Mouse (Mus musculus) limb, embryonic 12.5 days (tissue): Measurements from ENCODE around the gene Nub1. TPM values are rescaled to one million over a fixed set of nuclear protein-coding genes. Genes with fewer than 3 reads are reported as not detected.

Source experiments
- ATAC-seq: fragments of 200-750 bp; cut with Nextera tagmentation; 2 replicates; pipeline ENCODE4 v1.8.0; 2017; ENCODE audit warnings: low read depth, moderate TSS enrichment; ENCODE audit not compliant: insufficient number of reproducible peaks, insufficient read depth, low FRiP score, low TSS enrichment
- H3K27ac ChIP-seq: fragments of 300-500 bp; sonication (generic); 2 replicates; pipeline ENCODE4 v1.5.1; 2016; ENCODE audit warnings: mild to moderate bottlenecking, moderate library complexity
- H3K27me3 ChIP-seq: fragments of 300-500 bp; sonication (generic); 2 replicates; pipeline ENCODE4 v1.6.1; 2016; ENCODE audit warnings: mild to moderate bottlenecking, moderate library complexity
- H3K36me3 ChIP-seq: fragments of 300-500 bp; sonication (generic); 2 replicates; pipeline ENCODE4 v1.6.1; 2016; ENCODE audit warnings: mild to moderate bottlenecking, moderate library complexity
- H3K4me1 ChIP-seq: fragments of 300-500 bp; sonication (generic); replicated peaks from 2 replicates; pipeline ENCODE4 v1.6.1; 2016
- H3K4me2 ChIP-seq: fragments of 300-500 bp; sonication (generic); 2 replicates; pipeline ENCODE4 v1.6.1; 2016; ENCODE audit warnings: mild to moderate bottlenecking, moderate library complexity
- H3K4me3 ChIP-seq: fragments of 300-500 bp; sonication (generic); replicated peaks from 2 replicates; pipeline ENCODE4 v1.5.1; 2016; ENCODE audit warnings: mild to moderate bottlenecking
- H3K9ac ChIP-seq: fragments of 300-500 bp; sonication (generic); replicated peaks from 2 replicates; pipeline ENCODE4 v1.6.1; 2016; ENCODE audit warnings: mild to moderate bottlenecking, moderate library complexity
- H3K9me3 ChIP-seq: fragments of 300-500 bp; sonication (generic); 2 replicates; pipeline ENCODE4 v1.6.1; 2016; ENCODE audit warnings: mild to moderate bottlenecking, moderate library complexity
- whole genome bisulfite sequencing: fragments of 180-500 bp; shearing (Covaris S2); methylation state at CpG from one replicate; pipeline ENCODE4 v1.1.7; 2016; 5-methylcytosine and 5-hydroxymethylcytosine counted together
- polyA plus RNA-seq: library from polyadenylated mRNA; unstranded; fragments of >200 nt; fragmentation: Nextera tagmentation; extraction: Ambion mirVana; gene quantifications from 2 replicates; pipeline ENCODE4 v1.2.1, GENCODE M21; 2016

Nub1 gene
- polyA plus RNA-seq, 1 experiment from 2014 or later: 28.3 TPM

DNA sequence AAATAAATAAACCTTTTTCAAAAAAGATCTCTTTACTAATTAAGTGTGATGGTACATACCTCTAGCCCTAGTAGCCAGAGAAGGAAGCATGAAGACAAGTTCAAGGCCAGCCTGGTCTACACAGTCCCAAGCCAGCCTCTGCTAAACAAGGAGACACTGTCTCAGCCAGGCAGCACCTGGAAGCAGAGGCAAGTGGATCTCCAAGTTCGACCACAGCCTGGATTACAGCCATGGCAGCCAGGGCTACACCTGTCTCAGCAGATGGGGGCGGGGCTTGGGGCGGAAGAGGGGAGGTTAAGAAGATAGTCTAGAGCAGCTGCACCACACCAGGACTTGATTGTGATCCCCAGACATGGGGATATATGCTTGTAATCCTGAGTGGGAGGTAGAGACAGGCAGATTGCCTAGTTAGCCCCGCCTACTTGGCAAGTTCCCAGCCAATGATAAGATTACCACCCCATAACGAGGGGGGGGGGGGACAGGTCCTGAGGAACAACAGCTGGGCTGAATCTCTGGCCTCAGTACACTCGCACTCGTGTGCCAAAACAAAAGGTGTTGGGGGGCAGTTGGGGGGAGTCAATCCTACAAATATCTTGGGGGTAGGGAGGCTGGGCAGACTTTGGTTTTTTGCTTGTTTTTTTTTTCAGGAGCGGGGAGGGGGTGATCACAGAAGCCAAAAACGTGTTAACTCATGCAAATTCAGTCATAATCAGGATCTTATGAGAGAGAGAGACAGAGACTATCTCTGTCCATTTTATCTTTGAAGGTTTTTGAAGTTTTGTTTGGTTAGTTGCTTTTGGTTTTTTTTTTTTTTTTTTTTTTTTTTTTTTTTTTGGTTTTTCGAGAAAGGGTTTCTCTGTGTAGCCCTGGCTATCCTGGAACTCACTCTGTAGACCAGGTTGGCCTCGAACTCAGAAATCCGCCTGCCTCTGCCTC lies 41.8 kb downstream of the Nub1 start:
- Histone ChIP-seq H3K9me3 (no peaks in the 10 kb centered on the region), H3K9ac (no peak overlapping the region), H3K4me3 (no peak overlapping the region), H3K36me3 (peaks cover 31% of the 10 kb centered on the region), H3K27me3 (no peaks in the 10 kb centered on the region), H3K27ac (no peak overlapping the region), H3K4me2 (no peak overlapping the region), H3K4me1 (peaks cover 56% of the 10 kb centered on the region)
- ATAC-seq: no peak
- WGBS: 66% methylated on average over 12 of the region's 12 CpGs

DNA sequence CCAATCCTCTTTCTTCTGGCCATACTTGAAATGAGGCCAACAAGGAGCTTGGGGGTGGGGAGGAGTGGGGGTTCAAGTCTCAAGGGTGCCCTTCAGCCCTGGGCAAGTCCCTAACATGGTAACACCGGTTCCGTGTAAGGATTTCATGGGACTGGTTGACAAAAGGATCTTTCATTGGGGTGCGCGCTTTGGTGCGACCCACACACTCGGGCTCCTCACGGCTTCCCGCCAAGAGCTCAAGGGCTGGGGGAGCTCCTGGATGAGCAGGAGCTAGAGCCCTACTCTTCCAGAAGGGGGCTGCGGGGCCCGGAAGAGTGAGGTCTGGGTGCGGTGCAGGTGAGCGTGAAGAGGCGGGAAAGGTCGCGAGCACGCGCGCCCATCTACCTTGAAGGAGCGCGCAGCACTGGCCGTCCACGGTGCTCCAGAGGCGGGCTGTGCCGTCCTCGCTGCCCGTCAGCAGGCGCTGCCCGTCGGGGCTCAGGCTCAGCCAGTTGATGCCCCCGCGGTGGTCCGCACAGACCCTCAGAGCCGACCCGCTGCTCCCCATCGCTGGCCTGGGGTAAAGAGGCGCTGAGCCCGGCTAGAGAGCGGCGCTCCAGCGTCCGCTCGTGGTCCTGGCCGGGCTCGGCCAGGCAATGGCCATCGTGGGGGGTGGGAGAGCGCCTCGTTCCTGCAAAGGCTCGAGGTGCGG lies 44.6 kb downstream of the Nub1 start:
- peaks cover 25% of the 10 kb centered on the region; the same call in 1 of the 2 replicates for H3K36me3 ChIP-seq
- peaks cover 65% of the 10 kb centered on the region for H3K4me1 ChIP-seq
- peak overlapping the region; percentile 79 for H3K4me3 ChIP-seq
- H3K9me3 ChIP-seq: no peaks in the 10 kb centered on the region
- 1% methylated on average over 49 of the region's 49 CpGs for WGBS
- H3K4me2 ChIP-seq: peak overlapping the region; percentile 87
- no peaks in the 10 kb centered on the region for H3K27me3 ChIP-seq
- 0 out of 2 replicates have a peak, but pooled peaks have one; percentile 28 for ATAC-seq
- H3K9ac ChIP-seq: peak overlapping the region; percentile 92
- peak overlapping the region; percentile 75 for H3K27ac ChIP-seq

DNA sequence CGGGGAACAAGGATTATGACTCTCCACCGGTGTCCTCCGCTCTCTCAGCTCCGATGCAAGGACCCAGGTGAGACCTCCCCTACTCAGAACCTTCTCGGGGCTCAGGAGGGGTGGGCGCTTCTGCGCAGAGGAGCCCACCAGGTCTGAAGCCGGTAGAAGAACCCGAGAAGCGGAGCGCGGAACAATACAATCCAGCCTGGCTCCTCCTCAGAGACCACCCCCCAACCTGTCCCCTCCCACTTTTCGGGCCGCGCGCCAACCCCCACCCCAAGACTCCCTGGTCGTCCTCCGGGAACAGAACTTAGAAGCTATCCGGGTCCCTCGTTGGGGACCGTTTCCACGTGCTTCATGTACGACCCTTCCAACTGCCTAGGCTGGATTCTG lies 45.1 kb downstream of the Nub1 start, which contains the start of gene Wdr86:
Gene Wdr86 (minus strand): TSS at position 240 of the 384 bp plus-strand sequence.
- Histone ChIP-seq H3K27me3 (no peaks in the 10 kb centered on the region), H3K4me2 (peak within 1 kb of the TSS; percentile 87), H3K4me1 (peaks cover 60% of the 10 kb centered on the region), H3K9ac (peak within 1 kb of the TSS; percentile 92), H3K36me3 (peaks cover 21% of the 10 kb centered on the region; the same call in 1 of the 2 replicates), H3K27ac (peak within 1 kb of the TSS; percentile 78), H3K9me3 (no peaks in the 10 kb centered on the region), H3K4me3 (peak within 1 kb of the TSS; percentile 79)
- ATAC-seq: peak; percentile 64
- WGBS: 0% methylated on average over 23 of the region's 23 CpGs

DNA sequence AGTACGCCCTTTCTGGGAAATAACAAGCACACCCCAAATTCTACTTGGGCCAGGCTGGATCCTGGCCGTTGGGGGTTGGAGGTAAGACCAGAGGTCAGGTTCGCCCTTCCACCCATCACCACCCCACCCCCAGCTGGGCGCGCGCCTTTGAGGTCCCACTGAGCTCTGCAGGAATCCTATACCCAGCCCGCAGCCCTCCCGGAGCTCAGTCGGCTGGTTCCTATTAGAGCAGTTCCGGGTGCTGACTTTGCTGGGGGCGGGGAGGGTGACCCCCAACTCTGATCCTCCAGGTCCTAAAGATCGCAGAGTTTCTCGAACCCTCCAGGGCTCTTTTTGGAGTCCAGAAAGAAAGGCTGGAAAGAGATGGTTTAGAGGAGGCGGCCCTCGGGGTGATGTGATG lies 45.7 kb downstream of the Nub1 start:
- peak; percentile 43; the same call in 1 of the 2 replicates for ATAC-seq
- H3K4me3 ChIP-seq: peak overlapping the region; percentile 79
- peak overlapping the region; percentile 92 for H3K9ac ChIP-seq
- peaks cover 55% of the 10 kb centered on the region for H3K4me1 ChIP-seq
- peak overlapping the region; percentile 87 for H3K4me2 ChIP-seq
- peak overlapping the region; percentile 78 for H3K27ac ChIP-seq
- peaks cover 16% of the 10 kb centered on the region; the same call in 1 of the 2 replicates for H3K36me3 ChIP-seq
- no peaks in the 10 kb centered on the region for H3K9me3 ChIP-seq
- H3K27me3 ChIP-seq: no peaks in the 10 kb centered on the region
- WGBS: under 1% methylated on average over 15 of the region's 15 CpGs

DNA sequence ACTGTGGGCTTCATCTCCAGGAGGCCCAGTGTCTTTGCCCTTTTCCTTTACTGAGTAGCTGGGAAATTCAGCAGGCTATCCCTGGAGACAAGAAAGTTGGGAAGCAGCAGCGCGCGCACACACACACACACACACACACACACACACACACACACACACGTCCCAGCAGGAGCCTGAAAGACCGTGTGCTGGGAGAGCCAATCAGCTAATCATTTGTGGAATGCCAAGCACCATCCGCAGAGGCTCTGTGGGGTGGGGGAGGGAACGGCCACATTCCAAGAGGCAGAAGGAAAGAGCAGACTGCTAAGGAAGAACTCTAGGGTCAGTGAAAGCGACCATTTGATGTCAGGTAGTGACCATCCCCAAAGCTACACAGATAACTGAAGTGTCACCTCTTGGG lies 47.8 kb downstream of the Nub1 start:
- WGBS: 2% methylated on average over 8 of the region's 8 CpGs
- H3K4me2 ChIP-seq: peak overlapping the region; percentile 35
- H3K4me1 ChIP-seq: peaks cover 48% of the 10 kb centered on the region

DNA sequence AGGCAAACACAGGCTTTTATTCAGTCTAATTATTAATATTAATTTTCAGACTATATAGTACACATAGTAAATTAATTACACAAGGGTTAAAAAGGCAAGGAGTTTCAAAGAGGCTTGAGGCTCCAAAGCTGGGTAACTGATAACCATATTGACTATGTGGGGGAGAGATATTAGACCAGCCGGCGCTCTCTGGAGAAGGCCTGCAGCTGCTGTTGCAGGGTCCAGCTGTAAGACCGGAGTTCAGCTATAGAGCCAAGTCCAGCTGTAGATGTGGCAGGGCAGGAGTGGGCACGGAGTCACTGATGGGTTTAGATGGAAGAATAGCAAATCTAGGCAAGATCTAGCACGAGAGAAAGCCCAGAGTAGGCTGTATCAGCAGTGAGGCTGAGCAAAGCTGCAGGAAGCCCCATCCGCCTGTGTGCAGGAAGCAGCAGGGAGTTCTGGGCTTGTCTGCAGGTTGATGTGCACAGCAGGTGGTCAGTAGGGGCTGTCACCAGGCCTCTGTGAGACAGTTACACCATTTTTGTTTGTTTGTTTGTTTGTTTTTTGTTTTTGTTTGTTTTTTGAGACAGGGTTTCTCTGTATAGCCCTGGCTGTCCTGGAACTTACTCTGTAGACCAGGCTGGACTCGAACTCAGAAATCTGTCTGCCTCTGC lies 48.6 kb downstream of the Nub1 start:
- ATAC-seq: no peak

More for the DNA sequence above, 47.8 kb downstream of the Nub1 start:
- Histone ChIP-seq H3K9me3 (no peaks in the 10 kb centered on the region), H3K4me3 (no peak overlapping the region), H3K27me3 (no peaks in the 10 kb centered on the region), H3K27ac (peak overlapping the region; percentile 75), H3K9ac (no peak overlapping the region), H3K36me3 (peaks cover 3% of the 10 kb centered on the region; the same call in 1 of the 2 replicates)
- peak; percentile 34; the same call in 1 of the 2 replicates for ATAC-seq

DNA sequence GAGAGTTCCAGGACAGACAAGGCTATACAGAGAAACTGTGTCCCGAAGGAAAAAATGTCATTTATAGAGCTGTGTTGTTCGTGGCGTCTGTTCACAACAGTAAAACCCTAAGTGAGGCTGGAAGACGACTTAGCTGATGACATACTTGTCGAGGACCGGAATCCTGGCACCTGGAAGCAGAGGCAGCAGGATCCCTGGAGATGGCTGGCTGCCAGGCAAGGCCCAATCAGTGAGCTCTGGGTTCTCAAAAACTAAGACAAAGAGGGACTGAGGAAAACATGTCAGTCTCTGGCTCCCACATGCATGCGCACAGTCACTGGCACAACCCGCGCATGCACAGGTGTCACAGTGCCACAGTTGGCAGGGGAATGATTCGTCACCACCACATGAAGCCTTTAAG lies 52.3 kb downstream of the Nub1 start:
- ATAC-seq: no peak
- no peak overlapping the region for H3K4me2 ChIP-seq
- no peak overlapping the region for H3K4me3 ChIP-seq
- no peak overlapping the region for H3K9ac ChIP-seq
- H3K4me1 ChIP-seq: peaks cover 36% of the 10 kb centered on the region
- H3K36me3 ChIP-seq: no peaks in the 10 kb centered on the region
- H3K9me3 ChIP-seq: no peaks in the 10 kb centered on the region
- 92% methylated on average over 10 of the region's 10 CpGs for WGBS
- no peak overlapping the region for H3K27ac ChIP-seq
- H3K27me3 ChIP-seq: no peaks in the 10 kb centered on the region

More for the DNA sequence above, 48.6 kb downstream of the Nub1 start:
- Histone ChIP-seq H3K27ac (0 out of 2 replicates have a peak overlapping the region, but pooled peaks have one; percentile 57), H3K27me3 (no peaks in the 10 kb centered on the region), H3K9me3 (no peaks in the 10 kb centered on the region), H3K4me1 (peaks cover 44% of the 10 kb centered on the region), H3K4me3 (no peak overlapping the region), H3K36me3 (no peaks in the 10 kb centered on the region), H3K9ac (no peak overlapping the region), H3K4me2 (no peak overlapping the region)
- 65% methylated on average over 7 of the region's 7 CpGs for WGBS

DNA sequence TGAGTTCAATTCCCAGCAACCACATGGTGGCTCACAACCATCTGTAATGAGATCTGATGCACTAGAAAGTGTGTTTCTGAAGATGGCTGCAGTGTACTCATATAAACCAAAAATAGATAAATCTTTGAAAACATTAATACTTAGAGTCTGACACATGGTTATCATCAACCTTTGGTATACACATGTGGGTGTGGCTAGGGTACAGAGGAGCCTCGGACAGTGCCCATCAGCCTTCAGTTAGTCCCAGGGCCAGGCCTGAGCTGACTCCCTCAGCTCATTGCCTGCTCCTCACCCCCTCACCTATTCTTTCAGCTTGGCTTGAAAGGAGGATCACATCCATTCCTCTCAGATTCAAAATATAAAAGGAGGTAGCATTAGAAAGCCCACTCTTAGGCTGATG lies 53.2 kb downstream of the Nub1 start:
- no peak overlapping the region for H3K9ac ChIP-seq
- no peak overlapping the region for H3K4me2 ChIP-seq
- no peaks in the 10 kb centered on the region for H3K27me3 ChIP-seq
- 73% methylated on average over 1 of the region's 1 CpGs for WGBS
- H3K27ac ChIP-seq: no peak overlapping the region
- H3K4me1 ChIP-seq: peaks cover 26% of the 10 kb centered on the region
- ATAC-seq: no peak
- H3K36me3 ChIP-seq: no peaks in the 10 kb centered on the region
- no peaks in the 10 kb centered on the region for H3K9me3 ChIP-seq
- no peak overlapping the region for H3K4me3 ChIP-seq

DNA sequence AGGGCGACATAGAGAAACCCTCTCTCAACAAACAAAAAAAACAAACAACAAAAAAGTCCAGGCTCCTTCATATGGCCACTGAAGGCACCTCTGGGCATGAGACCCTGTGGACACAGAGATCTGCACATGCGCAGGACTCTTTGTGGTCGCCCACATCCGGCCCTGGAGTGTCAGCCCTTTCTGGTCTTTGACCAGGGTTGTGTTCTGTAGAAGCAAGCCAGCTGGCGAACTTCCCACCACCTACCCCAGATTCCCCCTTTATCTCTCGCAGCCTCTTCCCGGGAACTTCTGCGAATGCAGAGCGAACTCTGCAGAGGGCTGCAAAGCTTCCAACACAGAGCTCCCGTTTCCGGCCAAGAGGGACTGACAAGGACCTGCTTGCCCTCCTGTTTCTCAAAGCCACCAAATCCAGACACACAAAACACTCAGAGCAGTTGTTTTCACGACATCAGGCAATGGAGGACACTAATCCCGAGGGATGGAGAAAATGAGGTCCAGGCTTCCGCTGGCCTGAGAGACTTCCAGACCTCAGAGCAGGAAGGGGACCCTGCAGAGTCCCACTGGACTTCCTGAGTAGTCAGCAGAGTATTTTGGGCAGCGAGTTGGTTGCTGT lies 53.9 kb downstream of the Nub1 start:
- Histone ChIP-seq H3K4me2 (no peak overlapping the region), H3K9ac (no peak overlapping the region), H3K9me3 (no peaks in the 10 kb centered on the region), H3K4me1 (peaks cover 21% of the 10 kb centered on the region), H3K4me3 (no peak overlapping the region), H3K27ac (no peak overlapping the region), H3K27me3 (no peaks in the 10 kb centered on the region), H3K36me3 (no peaks in the 10 kb centered on the region)
- 62% methylated on average over 15 of the region's 15 CpGs for WGBS
- no peak for ATAC-seq

DNA sequence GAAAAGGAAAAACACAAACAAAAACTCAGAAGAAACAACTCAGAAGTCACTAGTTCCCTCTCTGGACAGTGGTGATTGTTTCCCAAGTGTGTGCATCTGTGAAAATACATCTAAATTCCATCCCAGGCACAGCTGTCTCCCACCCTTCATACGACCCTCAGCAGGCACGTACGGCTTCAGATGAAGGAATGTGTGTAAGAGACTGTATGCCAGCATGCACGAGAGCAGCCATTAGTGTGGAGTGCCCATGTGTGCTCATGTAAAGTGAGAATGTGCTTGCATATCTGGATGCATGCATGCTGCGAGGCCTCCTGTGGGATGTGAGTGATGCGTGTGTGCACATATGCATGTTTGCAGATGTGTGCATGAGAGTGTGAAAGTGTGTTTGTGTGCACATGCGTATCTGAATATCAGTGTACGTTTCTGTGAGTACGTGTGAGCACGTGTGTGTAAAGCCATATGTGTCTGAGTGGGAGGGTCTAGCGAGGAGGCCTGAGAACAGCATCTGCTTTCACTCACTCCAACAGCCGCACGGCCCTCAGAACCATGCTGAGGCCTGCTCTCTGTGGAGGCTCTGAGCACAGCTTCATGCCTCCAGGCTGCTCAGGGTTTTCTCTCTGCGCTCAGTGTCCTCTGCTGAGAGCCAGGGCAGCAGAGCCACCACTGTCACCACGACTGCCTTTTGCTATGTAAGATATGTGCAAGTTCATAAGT lies 56.0 kb downstream of the Nub1 start:
- H3K9me3 ChIP-seq: no peaks in the 10 kb centered on the region
- 28% methylated on average over 15 of the region's 15 CpGs for WGBS
- H3K4me2 ChIP-seq: no peak overlapping the region
- H3K36me3 ChIP-seq: no peaks in the 10 kb centered on the region
- peak; percentile 75 for ATAC-seq
- 0 out of 2 replicates have a peak overlapping the region, but pooled peaks have one; percentile 27 for H3K9ac ChIP-seq
- H3K4me1 ChIP-seq: peaks cover 21% of the 10 kb centered on the region
- H3K4me3 ChIP-seq: no peak overlapping the region
- H3K27ac ChIP-seq: peak overlapping the region; percentile 85
- no peaks in the 10 kb centered on the region for H3K27me3 ChIP-seq
